ENCODE assay signal across 28 mouse cellular contexts in the genomic region with DNA sequence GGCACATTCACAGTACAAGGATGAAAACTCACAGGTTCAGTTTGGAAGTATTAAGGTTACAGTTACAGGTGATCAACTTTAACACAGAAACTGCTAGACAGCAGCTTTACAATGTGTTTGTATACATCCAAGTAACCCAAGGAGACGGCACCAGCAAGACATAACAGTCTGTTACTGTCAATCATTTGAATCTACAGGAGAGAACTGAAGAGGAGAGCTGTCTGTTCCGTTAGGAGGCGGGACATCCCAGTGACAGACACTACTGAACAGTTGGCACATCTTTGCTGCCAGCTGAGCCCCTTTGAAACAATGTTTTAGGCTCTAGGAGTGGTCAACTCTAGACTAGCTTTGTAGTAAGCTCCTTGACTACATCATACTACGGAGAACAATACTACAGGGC.
"Had no signal": no experiment of that assay in that cellular context is flagged by ENCODE, and none has a peak within 500 bp of the region (broad histone marks: within the 10 kb centered on the region; RNA-seq: fewer than 3 reads in every experiment).

No protein-coding gene starts in this region.

- H3K4me1 ChIP-seq: hindbrain, embryonic 13.5 days; hindbrain, embryonic 15.5 days; kidney, embryonic 15.5 days; limb, embryonic 13.5 days; liver, embryonic 13.5 days; liver, embryonic 15.5 days had no signal

- ATAC-seq: hindbrain, postnatal 0 days; intestine, embryonic 16.5 days; liver, postnatal 0 days had no signal

- H3K27me3 ChIP-seq: heart, embryonic 13.5 days; heart, embryonic 15.5 days; hindbrain, embryonic 13.5 days; hindbrain, embryonic 15.5 days; kidney, embryonic 15.5 days; limb, embryonic 13.5 days; liver, embryonic 13.5 days; liver, embryonic 15.5 days had no signal

- H3K9me3 ChIP-seq: heart, embryonic 13.5 days; heart, embryonic 15.5 days; hindbrain, embryonic 13.5 days; hindbrain, embryonic 15.5 days; kidney, embryonic 15.5 days; limb, embryonic 13.5 days; liver, embryonic 13.5 days; liver, embryonic 15.5 days had no signal

- H3K9ac ChIP-seq: heart, embryonic 13.5 days; heart, embryonic 15.5 days; hindbrain, embryonic 13.5 days; hindbrain, embryonic 15.5 days; kidney, embryonic 15.5 days; limb, embryonic 13.5 days; liver, embryonic 13.5 days; liver, embryonic 15.5 days; liver, postnatal 0 days had no signal

- H3K27ac ChIP-seq: heart, adult 2 months; heart, embryonic 13.5 days; heart, embryonic 15.5 days; hindbrain, embryonic 13.5 days; hindbrain, embryonic 15.5 days; hindbrain, postnatal 0 days; kidney, embryonic 15.5 days; kidney, postnatal 0 days; layer of hippocampus, adult 2 months; left cerebral cortex, adult 2 months; limb, embryonic 13.5 days; liver, embryonic 13.5 days; liver, embryonic 15.5 days had no signal

- DNase-seq: gastrocnemius, postnatal 14 days; gastrocnemius, postnatal 36 days; heart, adult 11 months; heart, adult 2 months; heart, postnatal 14 days; heart, postnatal 36 days; kidney, adult 11 months; kidney, adult 2 months; kidney, adult 9 months; kidney, postnatal 25 days; kidney, postnatal 4 days; liver; liver, embryonic 13.5 days; liver, postnatal 0 days had no signal

- H3K4me2 ChIP-seq: heart, embryonic 11.5 days; heart, embryonic 13.5 days; heart, embryonic 15.5 days; hindbrain, embryonic 13.5 days; hindbrain, embryonic 15.5 days; kidney, embryonic 15.5 days; limb, embryonic 13.5 days; liver, embryonic 11.5 days; liver, embryonic 13.5 days; liver, embryonic 15.5 days had no signal

- H3K4me3 ChIP-seq: heart, adult 2 months; heart, embryonic 13.5 days; heart, embryonic 15.5 days; hindbrain, embryonic 13.5 days; hindbrain, embryonic 15.5 days; kidney, embryonic 15.5 days; layer of hippocampus, adult 2 months; left cerebral cortex, adult 2 months; limb, embryonic 13.5 days; liver, embryonic 13.5 days; liver, embryonic 15.5 days had no signal
